Mouse (Mus musculus) CH12.LX (cell line): ENCODE measurements around the gene Cfap126. TPM values are rescaled to one million over a fixed set of nuclear protein-coding genes. Genes with fewer than 3 reads are reported as not detected.

ENCODE experiments used
- DNase-seq: peaks from one replicate; pipeline ENCODE4 v3.0.0-alpha.2; 2013; ENCODE audit errors: extremely low read depth
- H3K27ac ChIP-seq: 2 replicates; pipeline ENCODE4 v1.5.1; 2012; ENCODE audit warnings: low read depth, mild to moderate bottlenecking, control low read depth, moderate library complexity; ENCODE audit not compliant: insufficient read depth
- H3K27me3 ChIP-seq: replicated peaks from 2 replicates; pipeline ENCODE3; 2012; ENCODE audit warnings: inconsistent platforms
- H3K36me3 ChIP-seq, 2 experiments: replicated peaks in 1 of 2; 2 replicates each; pipeline versions ENCODE3 to v1.6.1; 2012; ENCODE audit warnings: inconsistent platforms in 1 of 2, low read length in 1 of 2, mild to moderate bottlenecking in 1 of 2, mixed read lengths in 1 of 2, moderate library complexity in 1 of 2; ENCODE audit not compliant: control insufficient read depth in 1 of 2, insufficient read depth in 1 of 2
- H3K4me1 ChIP-seq, 2 experiments: 2 replicates each; pipeline ENCODE4 v1.6.1; 2012; ENCODE audit warnings: inconsistent platforms in 1 of 2, moderate library complexity in 1 of 2; ENCODE audit not compliant: insufficient read depth in 2 of 2, control insufficient read depth in 1 of 2
- H3K4me2 ChIP-seq: 2 replicates; pipeline ENCODE4 v1.6.1; 2012; ENCODE audit warnings: low read depth, mild to moderate bottlenecking, control low read depth; ENCODE audit not compliant: poor library complexity, insufficient read depth, severe bottlenecking
- H3K4me3 ChIP-seq, 3 experiments: fragments of 150-350 bp in 1 of 3; sonication (generic) in 1 of 3; replicated peaks in 1 of 3; 2 replicates each; pipeline versions ENCODE3 to v1.5.1; 2011 to 2012; ENCODE audit warnings: low read depth in 2 of 3, low read length in 2 of 3, mild to moderate bottlenecking in 2 of 3, moderate library complexity in 2 of 3, control low read depth in 1 of 3, improper control_type of control experiment in 1 of 3, inconsistent platforms in 1 of 3, mixed read lengths in 1 of 3; ENCODE audit not compliant: poor library complexity in 1 of 3
- H3K79me2 ChIP-seq: replicated peaks from 2 replicates; pipeline ENCODE4 v1.6.1; 2012; ENCODE audit warnings: mild to moderate bottlenecking, moderate library complexity; ENCODE audit not compliant: control insufficient read depth, poor library complexity, insufficient read depth, severe bottlenecking; ENCODE audit errors: extremely low read depth
- H3K9ac ChIP-seq: 2 replicates; pipeline ENCODE4 v1.6.1; 2012; ENCODE audit warnings: low read depth, mild to moderate bottlenecking, control low read depth, moderate library complexity; ENCODE audit not compliant: insufficient read depth
- H3K9me3 ChIP-seq: replicated peaks from 2 replicates; pipeline ENCODE3; 2012; ENCODE audit warnings: low read length, inconsistent platforms, mixed read lengths
- ELF1 ChIP-seq: IDR thresholded peaks from 2 replicates; pipeline ENCODE4 v1.6.1; 2014; ENCODE audit warnings: low read depth, mild to moderate bottlenecking, inconsistent platforms, low read length, improper control_type of control experiment
- EP300 ChIP-seq: IDR thresholded peaks from 2 replicates; pipeline ENCODE4 v1.6.1; 2011; ENCODE audit warnings: low read length, improper control_type of control experiment
- ETS1 ChIP-seq: conservative IDR thresholded peaks from 2 replicates; pipeline ENCODE4 v1.6.1; 2012; ENCODE audit warnings: low read depth, mild to moderate bottlenecking, inconsistent platforms, low read length, improper control_type of control experiment, moderate library complexity
- GABPA ChIP-seq: IDR thresholded peaks from 2 replicates; pipeline ENCODE4 v1.6.1; 2012; ENCODE audit warnings: low read depth, low read length, improper control_type of control experiment, inconsistent platforms; ENCODE audit not compliant: insufficient replicate concordance
- HCFC1 ChIP-seq: IDR thresholded peaks from 2 replicates; pipeline ENCODE4 v1.6.1; 2012; ENCODE audit warnings: low read depth, mild to moderate bottlenecking, inconsistent platforms, low read length, improper control_type of control experiment
- JUN ChIP-seq: IDR thresholded peaks from 2 replicates; pipeline ENCODE4 v1.6.1; 2011; ENCODE audit warnings: low read depth, mild to moderate bottlenecking, low read length, improper control_type of control experiment, moderate library complexity; ENCODE audit not compliant: insufficient read depth
- KAT2A ChIP-seq: IDR thresholded peaks from 2 replicates; pipeline ENCODE4 v1.6.1; 2012; ENCODE audit warnings: low read length, improper control_type of control experiment, inconsistent platforms; ENCODE audit not compliant: insufficient replicate concordance
- MAFK ChIP-seq: IDR thresholded peaks from 2 replicates; pipeline ENCODE4 v1.6.1; 2011; ENCODE audit warnings: low read length, improper control_type of control experiment; ENCODE audit not compliant: insufficient replicate concordance
- MEF2A ChIP-seq: IDR thresholded peaks from 2 replicates; pipeline ENCODE4 v1.6.1; 2014; ENCODE audit warnings: low read depth, mild to moderate bottlenecking, inconsistent platforms, low read length, improper control_type of control experiment, borderline replicate concordance
- MYC ChIP-seq: IDR thresholded peaks from 2 replicates; pipeline ENCODE4 v1.6.1; 2011; ENCODE audit warnings: low read depth, mild to moderate bottlenecking, improper control_type of control experiment, low read length
- NRF1 ChIP-seq: IDR thresholded peaks from 2 replicates; pipeline ENCODE4 v1.6.1; 2014; ENCODE audit warnings: low read depth, mild to moderate bottlenecking, inconsistent platforms, low read length, improper control_type of control experiment, moderate library complexity
- POLR2A ChIP-seq: IDR thresholded peaks from 2 replicates; pipeline ENCODE4 v1.6.1; 2011; ENCODE audit warnings: low read depth, mild to moderate bottlenecking, improper control_type of control experiment, low read length
- RAD21 ChIP-seq: IDR thresholded peaks from 2 replicates; pipeline ENCODE4 v1.6.1; 2011; ENCODE audit warnings: low read depth, mild to moderate bottlenecking, low read length, improper control_type of control experiment, moderate library complexity
- RCOR1 ChIP-seq: conservative IDR thresholded peaks from 2 replicates; pipeline ENCODE4 v1.6.1; 2012; ENCODE audit warnings: low read depth, mild to moderate bottlenecking, inconsistent platforms, low read length, improper control_type of control experiment
- SIN3A ChIP-seq: IDR thresholded peaks from 2 replicates; pipeline ENCODE4 v1.6.1; 2012; ENCODE audit warnings: low read length, improper control_type of control experiment, inconsistent platforms
- SMC3 ChIP-seq: IDR thresholded peaks from 2 replicates; pipeline ENCODE4 v1.6.1; 2011; ENCODE audit warnings: low read depth, low read length, improper control_type of control experiment
- TBP ChIP-seq: conservative IDR thresholded peaks from 2 replicates; pipeline ENCODE4 v1.6.1; 2011; ENCODE audit warnings: low read depth, low read length, improper control_type of control experiment
- TCF12 ChIP-seq: IDR thresholded peaks from 2 replicates; pipeline ENCODE4 v1.6.1; 2014; ENCODE audit warnings: low read depth, mild to moderate bottlenecking, inconsistent platforms, low read length, improper control_type of control experiment
- USF1 ChIP-seq: IDR thresholded peaks from 2 replicates; pipeline ENCODE4 v1.6.1; 2014; ENCODE audit warnings: low read depth, mild to moderate bottlenecking, inconsistent platforms, low read length, improper control_type of control experiment
- ZMIZ1 ChIP-seq: IDR thresholded peaks from 2 replicates; pipeline ENCODE4 v1.6.1; 2012; ENCODE audit warnings: low read depth, mild to moderate bottlenecking, inconsistent platforms, low read length, improper control_type of control experiment
- dilution Hi-C: fragments of 300-500 bp; cut with MboI; formaldehyde crosslinking; loops from 2 replicates; pipeline ENCODE4 v1.14.3; 2020; ENCODE audit warnings: low sequenced_read_pairs; ENCODE audit not compliant: extremely low pct_unique_long_range_greater_than_20kb, extremely low pct_ligation_motif_present
- in situ Hi-C: fragments of 300-500 bp; cut with MboI; formaldehyde crosslinking; loops from 3 replicates; pipeline ENCODE4 v1.14.3; 2019; ENCODE audit warnings: low sequenced_read_pairs, low pct_ligation_motif_present, low pct_unique_long_range_greater_than_20kb, mixed read lengths
- polyA plus RNA-seq: library from polyadenylated mRNA; unstranded; fragments of >175 nt; gene quantifications from 2 replicates; pipeline ENCODE4 v1.2.1, GENCODE M21; 2012; ENCODE audit warnings: low read depth; ENCODE audit not compliant: insufficient read length
- total RNA-seq, 2 experiments: library from RNA; depleted of rRNA; stranded (reverse); fragments of 300-350 nt in 1 of 2; fragments of >200 nt in 1 of 2; gene quantifications; 2 replicates each; pipeline ENCODE4 v1.2.3; 2012 to 2014

Cfap126 gene
- total and polyA plus RNA-seq, 3 experiments, result 0.79 to 3.4 (median 2.0) TPM

DNA sequence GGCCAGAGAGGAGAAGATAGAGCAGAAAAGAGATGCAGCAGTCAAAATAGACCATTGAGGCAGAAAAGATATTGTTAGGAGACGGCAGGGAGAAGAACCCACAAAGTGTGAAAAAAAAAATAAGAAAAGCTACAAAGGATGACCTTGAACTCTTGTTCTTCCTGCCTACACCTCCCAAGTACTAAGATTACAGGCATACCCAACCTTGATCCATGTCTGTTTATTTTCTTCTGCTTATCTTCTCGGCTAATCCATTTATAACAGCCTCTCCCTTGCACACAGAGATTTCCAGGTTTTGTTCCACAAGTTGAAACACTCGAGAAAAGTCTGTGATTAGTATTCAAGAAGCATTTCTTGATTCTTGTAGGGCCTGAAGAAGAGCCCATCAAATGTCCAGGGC, 56.2 kb downstream of the Cfap126 start:
- in situ Hi-C loops, result no loop called here
- no peak overlapping the region for H3K9ac ChIP-seq

DNA sequence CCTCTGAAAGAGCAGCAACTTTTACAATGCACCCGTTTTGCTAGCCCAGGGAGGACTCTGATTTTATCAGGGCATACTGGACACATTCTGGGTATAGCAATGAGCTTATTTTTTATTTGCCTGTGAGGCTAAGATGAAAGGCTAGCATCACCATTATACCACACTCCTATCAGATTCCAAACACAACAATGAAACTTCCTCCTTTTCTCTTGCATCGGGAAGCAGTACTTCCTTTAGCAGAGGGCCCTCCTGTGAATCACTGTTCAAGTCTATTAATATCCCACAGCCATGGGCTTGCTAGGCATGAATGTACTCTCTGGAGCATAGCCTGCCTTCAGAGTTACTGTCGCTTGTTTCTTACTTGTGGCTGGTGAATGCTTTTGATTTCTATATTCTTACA, 57.4 kb downstream of the Cfap126 start:
- Histone ChIP-seq H3K9me3 (no peaks in the 10 kb centered on the region), H3K27me3 (peaks cover 19% of the 10 kb centered on the region), H3K4me3 (no peak overlapping the region), H3K9ac (no peak overlapping the region), H3K36me3 (no peaks in the 10 kb centered on the region), H3K4me1 (no peaks in the 10 kb centered on the region), H3K4me2 (no peak overlapping the region), H3K79me2 (no peaks in the 10 kb centered on the region), H3K27ac (no peak overlapping the region)
- no peak for DNase-seq
- TF ChIP-seq ZMIZ1 (no peak), USF1 (no peak), NRF1 (no peak), POLR2A (no peak), KAT2A (no peak), JUN (no peak), ELF1 (no peak), HCFC1 (no peak), EP300 (no peak), RCOR1 (no peak), SIN3A (no peak), MAFK (no peak), ETS1 (no peak), TCF12 (no peak), RAD21 (no peak), GABPA (no peak)
- dilution Hi-C loops (no loop called here), in situ Hi-C loops (no loop called here)

More for the DNA sequence above, 56.2 kb downstream of the Cfap126 start:
- Histone ChIP-seq H3K79me2 (no peaks in the 10 kb centered on the region), H3K4me1 (no peaks in the 10 kb centered on the region), H3K4me2 (no peak overlapping the region), H3K4me3 (no peak overlapping the region), H3K36me3 (no peaks in the 10 kb centered on the region), H3K27ac (no peak overlapping the region), H3K27me3 (peaks cover 14% of the 10 kb centered on the region), H3K9me3 (no peaks in the 10 kb centered on the region)
- dilution Hi-C loops, result no loop called here
- no peak for DNase-seq
- no peak for TF ChIP-seq ELF1
- no peak for TF ChIP-seq MAFK
- no peak for TF ChIP-seq RCOR1
- no peak for TF ChIP-seq MEF2A
- TF ChIP-seq HCFC1, result no peak
- no peak for TF ChIP-seq SMC3
- TF ChIP-seq NRF1, result no peak
- TF ChIP-seq POLR2A, result no peak
- no peak for TF ChIP-seq TBP
- TF ChIP-seq MYC, result no peak
- TF ChIP-seq EP300, result no peak
- TF ChIP-seq ZMIZ1, result no peak
- TF ChIP-seq USF1, result no peak
